Mouse (Mus musculus): ENCODE measurements around the gene Abca16. TPM values are rescaled to one million over a fixed set of nuclear protein-coding genes. Genes with fewer than 3 reads are reported as not detected.

Abca16 gene
- total RNA-seq (2021), result not detected
- long read RNA-seq, result 0 reads

GRCm38 (mm10) chr7:120409447-120409846 is at the start of gene Abca16:
Gene Abca16 (plus strand): TSS chr7:120409647.
- DNase-seq (ENCODE audit: low spot score in 2 of 2), result no peak

DNA sequence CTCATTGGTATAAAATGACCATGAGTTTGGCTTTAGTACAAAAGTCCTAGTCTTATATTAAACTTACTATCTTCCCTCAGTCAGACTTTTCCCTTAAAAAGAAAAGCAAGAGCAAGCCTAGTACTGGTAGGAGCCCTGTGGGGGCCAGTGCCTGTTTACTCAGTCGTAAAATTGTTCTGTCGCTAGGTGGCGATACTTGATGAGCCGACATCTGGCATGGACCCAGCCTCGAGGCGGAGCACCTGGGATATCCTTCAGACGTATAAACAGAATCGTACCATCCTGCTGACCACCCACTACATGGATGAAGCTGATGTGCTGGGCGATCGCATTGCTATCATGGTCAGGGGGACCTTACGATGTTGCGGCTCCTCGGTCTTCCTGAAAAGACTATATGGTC is 48.3 kb upstream of the Abca16 start:
- DNase-seq (ENCODE audit: low spot score in 2 of 2), result no peak

DNA sequence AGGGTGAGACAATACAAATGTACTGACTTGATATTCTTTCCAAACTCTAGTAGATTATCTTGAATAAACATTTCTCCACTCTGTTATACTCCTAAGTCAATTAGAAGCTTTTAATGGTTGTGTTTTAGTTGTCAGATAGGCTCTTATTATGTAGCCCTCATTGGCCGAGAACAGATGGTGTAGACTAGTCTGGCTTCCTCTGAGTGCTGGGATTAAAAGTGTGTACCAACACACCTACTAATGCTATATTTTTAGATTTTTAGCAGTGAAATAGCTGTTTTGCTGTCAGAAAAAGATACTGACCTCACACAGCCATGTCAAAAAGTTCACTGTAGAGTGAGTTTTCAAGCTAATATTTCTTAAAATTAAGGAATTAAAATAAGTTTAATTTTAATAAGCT is 2.9 kb downstream of the Abca16 start:
- DNase-seq (ENCODE audit: low spot score in 2 of 2), result peak in 1 of 2 experiments; percentile 1

DNA sequence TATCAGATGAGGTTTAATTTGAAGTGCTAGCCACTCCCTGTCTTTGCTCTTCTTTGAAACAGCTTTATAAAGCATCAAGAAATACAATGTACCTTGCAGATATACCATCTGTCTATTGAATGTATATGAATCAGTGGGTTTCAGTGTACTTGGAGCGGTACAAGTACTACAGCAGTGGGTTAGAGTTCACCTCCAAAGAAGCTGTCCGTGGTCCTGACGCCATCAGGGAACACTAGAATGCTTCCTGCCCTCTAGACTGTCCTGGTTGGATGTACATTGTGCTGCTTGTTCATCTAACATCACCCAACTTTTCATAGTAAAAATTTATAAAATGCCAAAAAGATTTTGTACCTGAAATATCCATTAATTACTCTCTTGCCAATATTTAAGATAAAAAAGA is 17.2 kb downstream of the Abca16 start:
- DNase-seq (ENCODE audit: low spot score in 2 of 2), result no peak

DNA sequence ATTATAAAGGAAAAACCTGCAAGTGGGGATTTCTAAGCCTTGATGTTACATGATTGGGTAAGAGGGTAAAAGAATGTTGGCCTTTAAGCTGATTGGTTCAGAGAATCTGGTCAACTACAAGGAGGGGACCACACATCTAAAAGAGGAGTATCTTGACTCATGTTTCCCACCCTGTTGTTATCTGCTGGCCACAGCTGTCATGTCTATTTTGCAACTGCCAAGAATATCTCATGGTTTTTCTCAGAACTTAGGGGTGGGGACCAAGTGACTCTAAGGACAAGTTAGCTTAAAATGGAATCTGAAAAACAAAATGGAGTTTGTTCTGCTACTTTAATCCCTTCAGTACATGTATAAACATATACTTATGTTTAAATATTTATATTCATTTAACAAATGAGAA is 22.0 kb downstream of the Abca16 start:
- no peak for DNase-seq (ENCODE audit: low spot score in 2 of 2)

- no peak for DNase-seq (ENCODE audit: low spot score in 2 of 2)
Observed at GRCm38 (mm10) chr7:120503891-120504662, 94.6 kb downstream of the Abca16 start.

GRCm38 (mm10) chr7:120504663-120504979 is 95.2 kb downstream of the Abca16 start:
- DNase-seq (ENCODE audit: low spot score in 2 of 2), result no peak

- DNase-seq (ENCODE audit: low spot score in 2 of 2), result no peak
Observed at GRCm38 (mm10) chr7:120534805-120535204, 125.4 kb downstream of the Abca16 start.

DNA sequence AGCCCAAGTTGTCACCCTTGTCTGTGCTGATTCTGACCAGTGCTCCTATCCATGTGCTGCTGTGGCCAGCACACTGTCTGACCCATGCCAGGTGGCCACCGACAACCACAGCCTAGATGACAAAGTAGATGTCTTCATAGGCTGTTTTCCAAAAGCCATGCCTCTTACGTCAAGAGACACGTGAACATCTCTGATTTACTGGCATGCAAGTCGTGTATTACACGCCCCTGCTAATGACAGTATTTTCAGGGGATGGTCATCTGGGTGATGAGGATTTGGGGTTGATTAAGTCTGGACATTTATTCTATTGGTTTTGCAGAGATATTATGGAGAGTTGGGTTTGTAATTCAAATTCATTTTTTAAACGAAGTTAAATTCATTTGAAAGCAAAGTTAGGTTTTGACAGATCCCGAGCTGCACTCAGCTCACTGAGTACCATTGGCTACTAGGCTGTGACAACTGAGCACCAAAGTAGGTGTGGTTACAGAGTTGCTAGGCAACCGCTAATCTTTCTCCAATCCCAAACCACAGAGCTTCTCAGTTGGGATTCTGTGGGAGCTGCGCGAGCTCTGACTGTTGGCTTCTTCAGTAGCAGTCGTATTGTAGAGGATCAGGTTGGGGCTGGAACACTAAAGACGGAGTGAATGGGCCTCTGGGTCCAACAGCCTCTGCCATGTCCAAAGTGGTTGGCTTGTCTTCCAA is 143.2 kb downstream of the Abca16 start:
- DNase-seq (ENCODE audit: low spot score in 2 of 2), result peak; percentile 1 to 7

DNA sequence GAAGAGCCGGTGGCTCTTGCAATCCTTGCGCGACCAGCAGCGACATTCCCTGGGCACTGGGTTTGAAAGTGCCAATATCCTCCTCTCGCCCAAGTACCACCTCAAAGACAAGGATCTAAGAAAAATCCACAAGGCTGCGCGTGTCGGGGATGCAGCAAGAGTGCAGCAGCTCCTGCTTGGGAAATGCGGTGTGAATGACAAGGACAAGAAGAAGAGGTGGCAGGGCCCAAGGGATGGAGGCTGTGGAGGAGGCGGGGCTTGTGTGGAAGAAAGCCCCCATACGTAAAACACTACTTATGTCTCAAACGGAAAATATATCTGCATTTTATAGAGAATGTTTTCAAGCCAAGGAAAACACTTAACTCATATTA is 143.7 kb downstream of the Abca16 start:
- DNase-seq (ENCODE audit: low spot score in 2 of 2), result no peak

- DNase-seq (ENCODE audit: low spot score in 2 of 2), result no peak
Observed at GRCm38 (mm10) chr7:120567366-120567765, 157.9 kb downstream of the Abca16 start.

DNA sequence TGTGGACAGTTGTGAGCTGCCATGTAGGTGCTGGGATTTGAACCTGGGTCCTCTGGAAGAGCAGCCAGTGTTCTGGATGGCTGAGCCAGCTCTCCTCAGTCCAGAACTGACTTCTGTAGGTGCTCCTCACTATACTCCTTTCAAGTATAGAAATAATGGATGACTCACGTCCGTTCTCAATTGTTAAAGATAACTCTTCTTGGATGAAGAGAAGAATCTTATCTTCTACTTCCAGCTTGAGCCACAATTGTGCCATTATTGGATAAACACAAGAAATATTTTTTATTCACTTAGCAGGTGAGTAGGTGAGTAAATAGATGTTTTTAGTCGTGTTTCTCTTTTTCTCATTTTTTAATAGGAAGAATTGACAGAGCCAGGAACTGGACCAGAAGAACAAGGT is 167.1 kb downstream of the Abca16 start:
- no peak for DNase-seq (ENCODE audit: low spot score in 2 of 2)

Other genes with a start within 250 kb of the Abca16 start
- gene Anks4b, start 235.8 kb upstream of the Abca16 start, total RNA-seq (2021), result under 1 TPM; 0.30 to 0.32 TPM
- gene Crym, start 207.5 kb upstream of the Abca16 start, total RNA-seq (2021), result 100 to 1,000 TPM; 255 to 271 TPM
- not detected for gene Abca14, start 205.7 kb upstream of the Abca16 start, total RNA-seq (2021)
- gene Abca15, start 81.0 kb upstream of the Abca16 start, total RNA-seq (2021), result not detected
- gene Uqcrc2, start 225.5 kb downstream of the Abca16 start, total RNA-seq (2021), result 100 to 1,000 TPM; 243 to 245 TPM

Data from layer of hippocampus, adult 18-20 months (tissue).